Mouse (Mus musculus) testis, adult 2 months (tissue): ENCODE data around the gene Tango6. TPM values are rescaled to one million over a fixed set of nuclear protein-coding genes. Genes with fewer than 3 reads are reported as not detected.

Source experiments
- H3K27ac ChIP-seq: fragments of 200-500 bp; 2 replicates; pipeline ENCODE4 v1.5.1; 2012; ENCODE audit warnings: low read depth, low read length; ENCODE audit not compliant: control insufficient read depth, insufficient read depth
- H3K27me3 ChIP-seq: fragments of 200-500 bp; 2 replicates; pipeline ENCODE4 v1.6.1; 2012; ENCODE audit warnings: mild to moderate bottlenecking, low read length, moderate library complexity; ENCODE audit not compliant: control insufficient read depth, insufficient read depth
- H3K36me3 ChIP-seq: fragments of 200-500 bp; 2 replicates; pipeline ENCODE4 v1.6.1; 2012; ENCODE audit warnings: mild to moderate bottlenecking, low read length; ENCODE audit not compliant: control insufficient read depth, insufficient read depth
- H3K4me1 ChIP-seq: fragments of 200-500 bp; 2 replicates; pipeline ENCODE4 v1.6.1; 2012; ENCODE audit warnings: low read length; ENCODE audit not compliant: control insufficient read depth, insufficient read depth
- H3K4me3 ChIP-seq: fragments of 200-500 bp; 2 replicates; pipeline ENCODE4 v1.5.1; 2012; ENCODE audit warnings: low read depth, mild to moderate bottlenecking, low read length, moderate library complexity, mixed read lengths; ENCODE audit not compliant: control insufficient read depth
- CTCF ChIP-seq: fragments of 200-500 bp; IDR thresholded peaks from 2 replicates; pipeline ENCODE4 v1.5.1; 2012; ENCODE audit warnings: low read depth, mild to moderate bottlenecking, inconsistent platforms, low read length, moderate library complexity; ENCODE audit not compliant: control insufficient read depth, insufficient read depth, insufficient replicate concordance
- POLR2A ChIP-seq: fragments of 200-500 bp; IDR thresholded peaks from 2 replicates; pipeline ENCODE4 v1.6.1; 2012; ENCODE audit warnings: low read depth, mild to moderate bottlenecking, inconsistent platforms, low read length, moderate library complexity; ENCODE audit not compliant: control insufficient read depth
- polyA plus RNA-seq: library from polyadenylated mRNA; depleted of rRNA; stranded (reverse); fragments of >200 nt; gene quantifications from 2 replicates; pipeline ENCODE4 v1.2.3, GENCODE M21; 2012; rRNA removed

Tango6 gene
- polyA plus RNA-seq, 1 experiment, result 3.3 TPM

GRCm38 (mm10) chr8:106893481-106894156 lies 210.8 kb downstream of the Tango6 start, which contains the start of gene Utp4:
Gene Utp4 (plus strand): TSS chr8:106893636.
- peak; percentile 88 for TF ChIP-seq POLR2A
- TF ChIP-seq CTCF, result no peak
- Histone ChIP-seq H3K4me1 (peaks cover 6% of the 10 kb centered on the region), H3K36me3 (0 out of 2 replicates have a peak, but pooled peaks cover 2% of the 10 kb centered on the region)

GRCm38 (mm10) chr8:106899473-106899872 lies 216.6 kb downstream of the Tango6 start:
- TF ChIP-seq CTCF (no peak), POLR2A (no peak)
- H3K36me3 ChIP-seq, result peaks cover 5% of the 10 kb centered on the region
- no peak overlapping the region for H3K4me3 ChIP-seq
- no peak overlapping the region for H3K27ac ChIP-seq
- no peaks in the 10 kb centered on the region for H3K4me1 ChIP-seq
- H3K27me3 ChIP-seq, result no peaks in the 10 kb centered on the region

More at GRCm38 (mm10) chr8:106893481-106894156, 210.8 kb downstream of the Tango6 start, which contains the start of gene Utp4:
- Histone ChIP-seq H3K4me3 (peak within 1 kb of the TSS; percentile 100), H3K27ac (peak within 1 kb of the TSS; percentile 93), H3K27me3 (no peaks in the 10 kb centered on the region)

Other genes starting within 250 kb of the Tango6 start
- not detected in 2 replicates for gene 6030452D12Rik, start 182.5 kb upstream of the Tango6 start, polyA plus RNA-seq
- gene Cdh3, start 172.2 kb upstream of the Tango6 start, polyA plus RNA-seq, result 1.2 and 1.3 TPM in 2 replicates
- gene Gm10073, start 109.6 kb upstream of the Tango6 start, polyA plus RNA-seq, result 9.7 and 9.8 TPM in 2 replicates
- 0.48 and 1.9 TPM in 2 replicates for gene Cdh1, start 79.7 kb upstream of the Tango6 start, polyA plus RNA-seq
- 0.35 and 0.43 TPM in 2 replicates for gene Has3, start 187.2 kb downstream of the Tango6 start, polyA plus RNA-seq
- 26.1 and 27.4 TPM in 2 replicates for gene Utp4, start 210.6 kb downstream of the Tango6 start, polyA plus RNA-seq